Mouse (Mus musculus): ENCODE results near the gene 4933430I17Rik. TPM values are rescaled to one million over a fixed set of nuclear protein-coding genes. Genes with fewer than 3 reads are reported as not detected.

Gene 4933430I17Rik
- polyA plus RNA-seq, 1 experiment from 2014 or later, result 0.93 TPM

DNA sequence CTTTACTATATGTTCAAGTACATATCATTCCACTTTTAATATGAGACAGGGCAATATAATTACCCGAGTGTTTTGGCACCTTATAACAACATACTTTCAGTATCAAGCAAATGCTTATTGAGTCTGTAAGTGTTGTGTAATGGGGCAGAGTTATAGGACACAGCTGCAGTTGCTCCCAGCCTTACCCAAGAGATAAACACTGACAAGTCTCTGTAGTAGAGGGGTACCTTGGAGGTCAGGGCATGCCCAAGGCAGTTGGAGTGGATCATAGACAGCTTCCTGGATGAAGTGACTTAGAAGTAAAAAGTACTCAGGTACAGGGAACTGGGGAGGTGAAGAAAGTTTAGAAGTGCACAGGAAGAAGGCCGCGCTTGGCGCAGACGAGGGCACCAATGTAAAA, 38.0 kb upstream of the 4933430I17Rik start:
- no peak overlapping the region for H3K9ac ChIP-seq (replicated peaks)
- no peaks in the 10 kb centered on the region for H3K4me1 ChIP-seq (replicated peaks)
- peaks cover 5% of the 10 kb centered on the region; the same call in 1 of the 2 replicates for H3K27me3 ChIP-seq
- H3K36me3 ChIP-seq, result no peaks in the 10 kb centered on the region
- no peak overlapping the region for H3K27ac ChIP-seq
- 89% methylated on average over 5 of the region's 5 CpGs for WGBS
- H3K4me3 ChIP-seq (replicated peaks), result no peak overlapping the region
- no peak for ATAC-seq (ENCODE audit: insufficient number of reproducible peaks, insufficient read depth, low FRiP score, low TSS enrichment, low read depth)
- no peaks in the 10 kb centered on the region for H3K9me3 ChIP-seq
- no peak overlapping the region for H3K4me2 ChIP-seq

DNA sequence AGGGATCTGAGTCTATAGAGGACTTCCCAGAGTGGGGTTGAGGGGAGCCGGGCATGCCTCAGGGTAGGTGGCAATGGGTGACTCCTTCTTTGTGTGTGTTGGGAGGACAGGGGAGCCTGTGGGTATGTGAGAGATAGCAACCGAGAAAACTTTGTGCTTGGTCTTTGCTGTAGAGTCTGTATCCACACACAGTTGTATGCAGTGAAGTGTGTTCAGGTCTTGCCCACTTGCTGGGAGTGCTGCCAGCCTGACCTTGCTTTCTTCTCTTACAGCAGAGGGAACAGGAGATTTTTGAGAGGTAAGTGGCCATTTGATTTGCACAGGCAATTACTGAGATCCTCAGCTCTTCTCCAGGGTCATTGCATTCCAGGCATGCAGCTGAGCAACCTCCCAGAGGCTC, 37.3 kb upstream of the 4933430I17Rik start:
- no peaks in the 10 kb centered on the region for H3K4me1 ChIP-seq (replicated peaks)

DNA sequence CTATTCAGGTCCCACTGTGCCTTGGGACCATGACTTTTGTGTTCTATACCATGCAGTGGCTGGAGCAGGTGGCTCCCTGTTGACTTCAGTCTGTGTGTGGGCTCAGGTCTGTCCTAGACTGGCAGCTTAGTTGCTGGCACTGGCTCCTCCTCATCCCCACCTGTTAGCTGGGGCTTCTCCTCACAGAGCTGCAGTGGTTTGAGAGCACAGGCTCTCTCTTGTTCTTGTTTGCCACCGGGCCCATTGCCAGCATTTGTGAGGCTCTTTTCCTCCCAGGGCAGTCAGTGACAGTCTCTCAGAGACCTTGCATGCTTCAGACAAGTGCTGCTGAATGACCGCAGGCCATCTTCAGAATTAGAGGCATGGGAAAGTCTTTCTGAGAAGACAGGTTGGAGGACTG, 32.5 kb upstream of the 4933430I17Rik start:
- no peak overlapping the region for H3K9ac ChIP-seq (replicated peaks)
- H3K9me3 ChIP-seq, result no peaks in the 10 kb centered on the region
- no peak overlapping the region for H3K27ac ChIP-seq
- peaks cover 14% of the 10 kb centered on the region for H3K36me3 ChIP-seq
- no peak overlapping the region for H3K4me2 ChIP-seq
- H3K4me3 ChIP-seq (replicated peaks), result no peak overlapping the region
- no peaks in the 10 kb centered on the region for H3K4me1 ChIP-seq (replicated peaks)
- H3K27me3 ChIP-seq, result no peaks in the 10 kb centered on the region
- ATAC-seq (ENCODE audit: insufficient number of reproducible peaks, insufficient read depth, low FRiP score, low TSS enrichment, low read depth), result no peak
- WGBS, result 83% methylated on average over 2 of the region's 2 CpGs

More for the DNA sequence above, 37.3 kb upstream of the 4933430I17Rik start:
- Histone ChIP-seq H3K27me3 (no peaks in the 10 kb centered on the region), H3K9ac (replicated peaks) (no peak overlapping the region), H3K36me3 (no peaks in the 10 kb centered on the region), H3K4me3 (replicated peaks) (no peak overlapping the region), H3K4me2 (no peak overlapping the region), H3K9me3 (no peaks in the 10 kb centered on the region), H3K27ac (no peak overlapping the region)
- 74% methylated on average over 2 of the region's 2 CpGs for WGBS
- no peak for ATAC-seq (ENCODE audit: insufficient number of reproducible peaks, insufficient read depth, low FRiP score, low TSS enrichment, low read depth)

DNA sequence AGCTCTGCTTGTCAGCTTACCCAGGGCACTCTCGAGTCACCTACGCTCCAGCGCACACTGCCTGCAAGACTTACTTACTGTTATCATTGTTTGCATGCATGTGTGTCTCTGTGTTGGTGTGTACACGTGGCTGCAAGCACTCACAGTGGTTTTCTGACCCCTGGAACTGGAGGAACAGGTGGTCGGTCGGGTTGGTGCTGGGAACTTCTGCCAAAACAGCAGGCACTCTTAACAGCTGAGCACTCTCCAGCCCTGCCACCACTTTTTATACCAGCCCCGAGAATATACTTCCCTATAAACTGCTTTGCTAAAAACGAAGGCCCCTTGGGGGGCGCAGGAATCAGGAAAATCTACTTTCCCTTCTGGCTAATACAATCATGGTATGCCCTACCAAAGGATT, 30.9 kb upstream of the 4933430I17Rik start:
- no peaks in the 10 kb centered on the region for H3K27me3 ChIP-seq
- no peak for ATAC-seq (ENCODE audit: insufficient number of reproducible peaks, insufficient read depth, low FRiP score, low TSS enrichment, low read depth)
- no peak overlapping the region for H3K27ac ChIP-seq
- WGBS, result 71% methylated on average over 9 of the region's 9 CpGs
- no peaks in the 10 kb centered on the region for H3K4me1 ChIP-seq (replicated peaks)
- no peak overlapping the region for H3K4me3 ChIP-seq (replicated peaks)
- H3K9me3 ChIP-seq, result no peaks in the 10 kb centered on the region
- H3K9ac ChIP-seq (replicated peaks), result no peak overlapping the region
- no peak overlapping the region for H3K4me2 ChIP-seq
- peaks cover 30% of the 10 kb centered on the region for H3K36me3 ChIP-seq

DNA sequence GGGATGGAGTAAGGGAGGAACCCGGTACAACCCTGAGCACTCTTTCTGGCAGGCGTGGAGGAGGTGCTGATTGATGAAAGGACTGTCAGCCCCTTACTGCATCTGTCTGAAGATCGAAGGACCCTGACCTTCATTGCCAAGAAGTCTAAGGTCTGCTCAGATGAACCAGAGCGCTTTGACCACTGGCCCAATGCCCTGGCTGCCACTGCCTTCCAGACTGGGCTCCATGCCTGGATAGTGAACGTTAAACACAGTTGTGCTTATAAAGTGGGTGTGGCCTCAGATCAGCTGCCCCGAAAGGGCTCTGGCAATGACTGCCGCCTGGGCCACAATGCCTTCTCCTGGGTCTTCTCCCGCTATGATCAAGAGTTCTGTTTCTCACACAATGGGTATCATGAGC, 29.2 kb upstream of the 4933430I17Rik start:
- Histone ChIP-seq H3K4me2 (no peak overlapping the region), H3K27me3 (no peaks in the 10 kb centered on the region), H3K9me3 (no peaks in the 10 kb centered on the region), H3K4me3 (replicated peaks) (no peak overlapping the region), H3K4me1 (replicated peaks) (peaks cover 4% of the 10 kb centered on the region), H3K27ac (no peak overlapping the region), H3K36me3 (peaks cover 36% of the 10 kb centered on the region), H3K9ac (replicated peaks) (no peak overlapping the region)
- no peak for ATAC-seq (ENCODE audit: insufficient number of reproducible peaks, insufficient read depth, low FRiP score, low TSS enrichment, low read depth)
- WGBS, result 81% methylated on average over 8 of the region's 8 CpGs

DNA sequence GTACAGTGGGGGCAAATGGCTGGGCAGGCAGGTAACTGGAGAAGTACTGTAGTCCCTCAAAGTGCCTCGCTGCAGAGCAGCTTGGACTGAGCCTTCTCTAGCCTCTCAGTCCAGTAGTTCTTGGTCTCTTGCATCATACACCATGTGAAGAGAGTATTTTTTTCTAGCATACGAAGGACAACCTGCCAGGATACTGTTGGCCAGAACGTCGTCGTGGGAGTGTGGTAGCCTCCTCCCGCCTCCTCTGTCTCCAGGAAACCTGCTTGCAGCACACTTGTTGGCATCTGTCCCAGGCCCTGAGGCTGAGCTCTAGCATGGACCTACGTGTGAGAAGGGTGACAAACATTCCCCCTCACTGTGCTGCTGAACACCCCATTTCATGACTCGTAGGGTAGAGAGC, 28.4 kb upstream of the 4933430I17Rik start:
- Histone ChIP-seq H3K9me3 (no peaks in the 10 kb centered on the region), H3K36me3 (peaks cover 36% of the 10 kb centered on the region), H3K4me1 (replicated peaks) (peaks cover 9% of the 10 kb centered on the region), H3K4me2 (no peak overlapping the region), H3K9ac (replicated peaks) (no peak overlapping the region), H3K27me3 (no peaks in the 10 kb centered on the region), H3K27ac (no peak overlapping the region), H3K4me3 (replicated peaks) (no peak overlapping the region)
- WGBS, result 81% methylated on average over 8 of the region's 8 CpGs
- no peak for ATAC-seq (ENCODE audit: insufficient number of reproducible peaks, insufficient read depth, low FRiP score, low TSS enrichment, low read depth)

DNA sequence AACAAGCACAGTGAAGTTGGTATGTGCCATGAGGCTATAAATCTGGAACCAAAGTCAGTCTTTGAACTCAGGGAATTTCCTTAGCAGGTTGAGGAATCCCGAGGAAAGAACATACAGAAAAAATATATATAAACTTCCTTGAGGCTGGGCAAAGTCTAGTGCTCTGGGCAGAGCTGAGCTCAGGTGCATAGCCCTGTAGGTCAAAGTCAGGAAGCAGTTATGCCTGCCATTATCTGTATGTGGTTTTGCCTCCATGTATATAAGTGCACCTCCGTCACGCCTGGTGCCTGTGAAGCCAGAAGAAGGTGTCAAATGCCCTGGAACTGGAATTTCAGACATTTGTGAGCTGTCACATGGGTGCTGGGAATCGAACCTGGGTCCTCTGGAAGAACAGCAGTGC, 24.4 kb upstream of the 4933430I17Rik start:
- no peaks in the 10 kb centered on the region for H3K27me3 ChIP-seq
- H3K4me2 ChIP-seq, result no peak overlapping the region

DNA sequence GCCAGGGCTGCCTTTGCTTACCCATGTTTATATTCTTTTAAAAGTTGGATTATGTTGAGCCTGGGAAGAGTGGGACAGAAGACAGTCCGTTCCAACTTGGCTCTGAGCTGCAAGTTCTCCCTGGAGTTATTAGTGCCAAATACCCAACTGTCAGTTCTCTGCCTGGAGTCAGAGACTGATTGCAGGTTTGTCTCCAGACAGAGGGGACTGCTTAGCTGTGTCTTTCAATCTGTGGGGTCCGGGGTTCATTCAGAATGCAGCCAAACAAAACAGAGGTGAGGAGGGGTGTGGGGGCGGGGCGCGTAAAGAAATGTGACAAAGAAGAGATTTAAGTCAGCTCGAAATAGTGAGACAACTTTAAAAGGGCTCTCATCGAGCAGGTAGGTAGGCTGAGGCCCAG, 23.6 kb upstream of the 4933430I17Rik start:
- Histone ChIP-seq H3K4me3 (replicated peaks) (peak overlapping the region; percentile 76), H3K9me3 (no peaks in the 10 kb centered on the region), H3K4me2 (peak overlapping the region; percentile 72), H3K27ac (peak overlapping the region; percentile 72), H3K4me1 (replicated peaks) (peaks cover 15% of the 10 kb centered on the region), H3K9ac (replicated peaks) (peak overlapping the region; percentile 76), H3K27me3 (no peaks in the 10 kb centered on the region), H3K36me3 (peaks cover 31% of the 10 kb centered on the region)
- no peak; the same call in 1 of the 2 replicates for ATAC-seq (ENCODE audit: insufficient number of reproducible peaks, insufficient read depth, low FRiP score, low TSS enrichment, low read depth)
- 2% methylated on average over 7 of the region's 7 CpGs for WGBS

More for the DNA sequence above, 24.4 kb upstream of the 4933430I17Rik start:
- Histone ChIP-seq H3K4me3 (replicated peaks) (no peak overlapping the region), H3K4me1 (replicated peaks) (peaks cover 15% of the 10 kb centered on the region), H3K9me3 (no peaks in the 10 kb centered on the region), H3K36me3 (peaks cover 36% of the 10 kb centered on the region), H3K27ac (no peak overlapping the region), H3K9ac (replicated peaks) (no peak overlapping the region)
- no peak for ATAC-seq (ENCODE audit: insufficient number of reproducible peaks, insufficient read depth, low FRiP score, low TSS enrichment, low read depth)
- WGBS, result 76% methylated on average over 4 of the region's 4 CpGs

DNA sequence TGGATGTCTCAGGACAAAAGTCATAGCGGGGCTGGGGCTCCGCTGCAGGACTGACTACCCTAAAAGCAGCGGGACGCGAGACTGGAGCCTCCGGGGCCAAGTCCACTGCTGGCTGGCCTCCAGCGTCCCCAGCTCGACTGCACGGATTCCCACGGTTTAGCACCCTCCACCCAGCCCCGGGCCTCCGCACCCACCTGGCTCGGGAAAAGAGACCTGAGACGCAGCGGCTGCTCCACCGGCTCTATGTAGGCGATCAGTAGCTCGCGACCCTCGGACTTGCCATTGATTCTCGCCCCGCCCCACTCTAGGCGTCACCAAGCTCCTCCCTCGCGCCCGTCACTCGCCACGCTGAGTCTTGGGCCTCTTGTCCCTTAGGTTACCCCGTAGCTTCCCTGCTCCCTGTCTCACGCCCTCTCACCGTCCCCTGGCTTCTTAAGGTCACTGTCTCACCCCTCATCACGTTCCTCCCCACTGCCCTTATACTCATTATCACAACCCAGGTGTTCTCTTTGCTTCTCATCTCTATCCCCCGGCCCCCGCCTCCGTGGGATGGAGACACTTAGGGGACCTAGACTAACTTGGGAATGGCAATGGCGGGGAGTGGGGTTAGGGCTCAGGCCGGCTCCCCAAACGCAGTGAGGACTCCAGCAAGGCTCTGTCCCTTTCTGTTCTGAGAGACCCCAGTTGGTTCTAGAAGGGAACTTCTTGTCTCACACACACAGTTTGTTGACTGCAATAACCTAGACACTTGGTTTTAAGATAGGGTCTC, 23.0 kb upstream of the 4933430I17Rik start:
- H3K9ac ChIP-seq (replicated peaks), result peak overlapping the region; percentile 76
- H3K27me3 ChIP-seq, result no peaks in the 10 kb centered on the region
- peak overlapping the region; percentile 72 for H3K27ac ChIP-seq
- H3K9me3 ChIP-seq, result no peaks in the 10 kb centered on the region
- H3K4me2 ChIP-seq, result peak overlapping the region; percentile 72
- peak overlapping the region; percentile 76 for H3K4me3 ChIP-seq (replicated peaks)
- H3K4me1 ChIP-seq (replicated peaks), result peaks cover 15% of the 10 kb centered on the region
- peaks cover 26% of the 10 kb centered on the region for H3K36me3 ChIP-seq
- peak; percentile 91 for ATAC-seq (ENCODE audit: insufficient number of reproducible peaks, insufficient read depth, low FRiP score, low TSS enrichment, low read depth)
- WGBS, result 2% methylated on average over 38 of the region's 38 CpGs

DNA sequence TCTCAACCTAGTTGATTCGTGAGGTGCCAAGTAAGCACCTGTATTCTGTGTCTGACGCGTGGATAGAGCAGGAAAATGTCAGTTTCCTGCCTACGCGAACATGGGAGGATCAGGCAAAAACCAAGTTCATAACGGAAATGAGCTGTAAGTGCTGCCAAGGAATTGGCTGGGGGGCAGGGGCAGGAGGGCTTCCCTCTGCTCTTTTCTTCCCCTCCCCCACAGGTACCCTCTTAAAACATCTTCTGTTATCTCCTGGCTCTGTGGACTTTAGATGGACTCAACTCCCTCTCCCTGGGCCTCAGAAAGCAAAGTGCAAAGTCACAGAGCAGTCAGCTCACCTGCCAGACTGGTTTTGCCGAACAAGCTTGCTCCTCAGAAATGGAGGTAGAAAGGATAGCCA, 22.2 kb upstream of the 4933430I17Rik start:
- Histone ChIP-seq H3K27me3 (no peaks in the 10 kb centered on the region), H3K4me3 (replicated peaks) (no peak overlapping the region), H3K4me2 (no peak overlapping the region), H3K36me3 (peaks cover 27% of the 10 kb centered on the region), H3K9ac (replicated peaks) (no peak overlapping the region), H3K27ac (no peak overlapping the region), H3K4me1 (replicated peaks) (peaks cover 15% of the 10 kb centered on the region), H3K9me3 (no peaks in the 10 kb centered on the region)
- 73% methylated on average over 7 of the region's 7 CpGs for WGBS
- ATAC-seq (ENCODE audit: insufficient number of reproducible peaks, insufficient read depth, low FRiP score, low TSS enrichment, low read depth), result no peak

DNA sequence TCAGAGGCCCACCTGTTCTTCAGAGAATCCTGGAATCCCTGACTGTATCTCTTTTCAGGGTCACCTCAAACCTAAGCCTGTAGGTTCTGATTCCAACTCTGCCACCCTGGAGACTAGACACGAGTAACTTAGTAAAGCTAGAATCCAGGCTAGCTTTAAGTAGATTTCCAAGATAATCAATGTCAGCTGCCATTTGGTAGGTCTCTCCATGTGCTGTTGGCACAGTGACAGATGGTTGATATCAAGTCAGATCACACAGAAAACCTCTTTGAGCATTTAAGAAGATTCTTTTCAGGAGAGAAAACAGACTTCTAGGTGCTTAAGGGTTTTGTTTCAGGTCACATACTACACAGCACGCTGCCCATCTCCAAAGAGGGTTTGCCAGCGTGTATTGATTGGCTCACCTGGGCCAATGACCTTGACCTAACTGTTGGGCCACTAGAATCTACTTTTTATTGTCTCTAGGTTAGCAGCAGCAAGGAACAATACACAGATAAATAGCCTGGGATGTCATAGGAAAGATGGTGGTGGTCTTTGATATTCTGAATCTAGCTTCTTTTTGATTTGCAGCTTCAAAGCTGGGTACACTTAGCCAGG, 21.7 kb upstream of the 4933430I17Rik start, which contains the start of gene Hdhd3:
Gene Hdhd3, minus strand, starts transcription at position 94 of the 597 bp plus-strand sequence.
- H3K4me2 ChIP-seq, result peak within 1 kb of the TSS; percentile 72
- H3K9me3 ChIP-seq, result no peaks in the 10 kb centered on the region
- H3K4me3 ChIP-seq (replicated peaks), result peak within 1 kb of the TSS; percentile 76
- peak within 1 kb of the TSS; percentile 53; the same call in 1 of the 2 replicates for H3K27ac ChIP-seq
- no peaks in the 10 kb centered on the region for H3K27me3 ChIP-seq
- H3K9ac ChIP-seq (replicated peaks), result peak within 1 kb of the TSS; percentile 76
- WGBS, result 77% methylated on average over 3 of the region's 3 CpGs
- peaks cover 27% of the 10 kb centered on the region for H3K36me3 ChIP-seq
- ATAC-seq (ENCODE audit: insufficient number of reproducible peaks, insufficient read depth, low FRiP score, low TSS enrichment, low read depth), result no peak
- H3K4me1 ChIP-seq (replicated peaks), result peaks cover 15% of the 10 kb centered on the region

All from limb, embryonic 12.5 days (tissue).